Mouse (Mus musculus) heart, embryonic 16.5 days (tissue): ENCODE measurements around the gene Tardbp. TPM values are rescaled to one million over a fixed set of nuclear protein-coding genes. Genes with fewer than 3 reads are reported as not detected.

ENCODE experiments used
- ATAC-seq: fragments of 200-750 bp; cut with Nextera tagmentation; replicated peaks from 2 replicates; pipeline ENCODE4 v1.8.0; 2017; ENCODE audit warnings: moderate number of reproducible peaks; ENCODE audit not compliant: insufficient read depth, low FRiP score; ENCODE audit errors: extremely low read depth
- H3K27ac ChIP-seq: fragments of 300-500 bp; sonication (generic); 2 replicates; pipeline ENCODE4 v1.5.1; 2014; ENCODE audit warnings: mild to moderate bottlenecking, low read length, control low read depth, moderate library complexity
- H3K27me3 ChIP-seq: fragments of 300-500 bp; sonication (generic); 2 replicates; pipeline ENCODE4 v1.6.1; 2014; ENCODE audit warnings: low read length, mixed read lengths; ENCODE audit not compliant: control insufficient read depth, insufficient read depth
- H3K36me3 ChIP-seq: fragments of 300-500 bp; sonication (generic); 2 replicates; pipeline ENCODE4 v1.6.1; 2014; ENCODE audit not compliant: control insufficient read depth, insufficient read depth
- H3K4me1 ChIP-seq: fragments of 300-500 bp; sonication (generic); 2 replicates; pipeline ENCODE4 v1.6.1; 2014; ENCODE audit warnings: low read length, mixed read lengths; ENCODE audit not compliant: control insufficient read depth, insufficient read depth
- H3K4me2 ChIP-seq: fragments of 300-500 bp; sonication (generic); 2 replicates; pipeline ENCODE4 v1.6.1; 2014; ENCODE audit warnings: low read depth, mild to moderate bottlenecking, control low read depth, low read length
- H3K4me3 ChIP-seq: fragments of 300-500 bp; sonication (generic); 2 replicates; pipeline ENCODE4 v1.5.1; 2014; ENCODE audit warnings: mild to moderate bottlenecking, control low read depth, low read length
- H3K9ac ChIP-seq: fragments of 300-500 bp; sonication (generic); 2 replicates; pipeline ENCODE4 v1.6.1; 2014; ENCODE audit warnings: low read length, control low read depth
- H3K9me3 ChIP-seq: fragments of 300-500 bp; sonication (generic); replicated peaks from 2 replicates; pipeline ENCODE4 v1.6.1; 2016; ENCODE audit warnings: low read length; ENCODE audit not compliant: control insufficient read depth
- WGBS: fragments of 180-500 bp; shearing (Covaris S2); extraction: QIAGEN DNeasy Blood & Tissue Kit; methylation state at CpG from one replicate; pipeline ENCODE4 v1.1.7; 2014; 5-methylcytosine and 5-hydroxymethylcytosine counted together
- polyA plus RNA-seq: library from polyadenylated mRNA; unstranded; fragments of >200 nt; fragmentation: Nextera tagmentation; extraction: Ambion mirVana; gene quantifications from 2 replicates; pipeline ENCODE4 v1.2.1, GENCODE M21; 2015

Tardbp gene
- 171 and 194 TPM in 2 replicates for polyA plus RNA-seq

DNA sequence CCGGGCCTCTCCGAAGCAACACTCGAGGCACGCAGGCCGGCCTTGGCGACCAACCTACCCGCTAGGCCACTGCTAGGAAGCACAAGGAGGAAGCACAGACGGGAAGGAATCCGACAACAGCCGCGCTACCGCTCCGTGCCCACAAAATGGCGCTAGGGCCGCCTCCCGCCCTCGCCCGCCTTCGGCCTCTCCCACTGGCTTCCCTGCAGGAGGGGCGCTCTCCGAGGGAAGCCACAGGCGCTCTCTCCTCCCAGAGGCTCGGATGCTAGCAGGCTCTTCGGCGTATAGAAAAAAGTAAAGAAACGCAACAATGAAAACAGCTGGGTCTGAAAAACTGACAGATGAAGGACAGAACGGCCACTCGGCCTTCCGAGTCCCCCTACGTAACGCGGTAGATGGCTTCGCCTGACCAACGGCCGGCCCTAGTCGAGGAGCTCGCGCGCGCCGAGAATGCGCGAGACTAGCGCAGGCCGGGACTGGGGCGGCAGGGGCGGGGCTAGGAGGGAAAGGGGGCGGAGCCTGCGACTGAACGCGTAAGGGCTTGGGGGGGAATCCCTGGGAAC is at the start of gene Tardbp:
Tardbp (minus strand) TSS at position 397 of the 563 bp plus-strand sequence.
- peak within 1 kb of the TSS; percentile 100 for H3K9ac ChIP-seq
- peak; percentile 95 for ATAC-seq
- peak within 1 kb of the TSS; percentile 99 for H3K4me3 ChIP-seq
- H3K27me3 ChIP-seq, result no peaks in the 10 kb centered on the region
- peak within 1 kb of the TSS; percentile 97 for H3K27ac ChIP-seq
- no peaks in the 10 kb centered on the region for H3K9me3 ChIP-seq
- H3K36me3 ChIP-seq, result peaks cover 33% of the 10 kb centered on the region
- peak within 1 kb of the TSS; percentile 74 for H3K4me2 ChIP-seq
- peaks cover 23% of the 10 kb centered on the region for H3K4me1 ChIP-seq
- under 1% methylated on average over 51 of the region's 51 CpGs for WGBS

DNA sequence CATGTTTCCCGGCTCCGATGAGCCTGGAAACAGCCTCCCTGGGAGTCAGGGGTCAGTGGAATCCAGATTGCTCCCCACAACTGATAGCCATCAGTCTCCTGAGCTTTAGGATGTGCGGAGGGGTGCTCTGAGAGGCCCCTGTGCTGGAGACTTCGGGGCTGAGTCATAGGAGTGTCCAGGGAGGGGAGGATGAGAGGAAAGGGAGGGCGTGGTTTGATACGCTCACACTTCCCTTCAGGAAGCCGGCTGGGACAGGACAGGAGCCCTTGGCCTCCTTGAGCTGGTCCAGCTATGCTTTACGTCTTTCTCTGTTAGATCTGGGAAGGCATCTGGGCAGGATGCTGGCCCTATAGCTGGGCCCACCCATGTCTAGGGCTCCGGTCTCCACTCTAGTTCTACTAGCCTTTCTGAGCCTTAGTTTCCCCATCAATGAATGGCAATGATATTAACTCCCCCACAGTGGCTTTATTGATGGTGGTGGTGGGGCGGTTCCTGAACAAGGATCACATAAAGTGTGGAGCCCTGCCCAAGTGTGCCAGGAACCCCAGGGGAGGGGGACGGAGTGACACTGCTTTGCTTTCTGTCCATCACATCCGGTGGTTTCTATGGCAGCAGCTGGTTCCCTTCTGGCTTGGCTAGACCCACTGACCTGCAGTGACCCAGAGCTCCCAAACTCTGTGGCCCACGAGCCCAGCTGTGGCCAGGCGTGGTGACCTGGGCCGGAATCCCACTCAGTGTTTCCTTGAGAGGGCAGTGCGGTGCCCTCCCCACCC is 49.6 kb upstream of the Tardbp start:
- no peak overlapping the region for H3K4me3 ChIP-seq
- 0 out of 2 replicates have a peak overlapping the region, but pooled peaks have one; percentile 26 for H3K4me2 ChIP-seq
- peak; percentile 76 for ATAC-seq
- H3K36me3 ChIP-seq, result no peaks in the 10 kb centered on the region
- H3K9me3 ChIP-seq, result no peaks in the 10 kb centered on the region
- H3K27me3 ChIP-seq, result no peaks in the 10 kb centered on the region
- peak overlapping the region; percentile 58 for H3K27ac ChIP-seq
- H3K9ac ChIP-seq, result peak overlapping the region; percentile 35; the same call in 1 of the 2 replicates
- H3K4me1 ChIP-seq, result peaks cover 23% of the 10 kb centered on the region
- WGBS, result 47% methylated on average over 16 of the region's 16 CpGs

DNA sequence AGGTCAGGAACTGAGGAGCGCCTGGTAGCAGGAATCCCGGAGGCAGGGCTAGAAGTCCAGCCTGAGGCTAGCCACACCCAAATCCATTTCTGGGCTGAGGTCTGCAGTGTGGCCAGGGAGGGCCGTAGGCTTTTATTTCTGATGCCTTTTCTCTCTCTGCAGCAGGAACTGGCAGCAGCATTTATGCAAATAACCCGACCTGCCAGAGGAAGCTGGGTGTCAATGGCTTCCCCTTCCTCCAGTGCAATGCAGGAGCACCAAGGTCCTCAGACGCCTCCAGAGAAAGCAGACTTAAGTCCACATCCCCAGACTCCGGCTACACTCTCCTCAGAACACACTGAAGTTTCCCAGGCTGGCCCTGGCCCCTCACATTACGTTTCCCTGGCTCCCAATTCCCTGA is 48.2 kb upstream of the Tardbp start:
- Histone ChIP-seq H3K36me3 (no peaks in the 10 kb centered on the region), H3K27ac (no peak overlapping the region), H3K4me1 (peaks cover 30% of the 10 kb centered on the region), H3K4me3 (no peak overlapping the region), H3K4me2 (no peak overlapping the region), H3K9ac (no peak overlapping the region), H3K27me3 (no peaks in the 10 kb centered on the region), H3K9me3 (no peaks in the 10 kb centered on the region)
- ATAC-seq, result no peak
- WGBS, result 48% methylated on average over 7 of the region's 7 CpGs

DNA sequence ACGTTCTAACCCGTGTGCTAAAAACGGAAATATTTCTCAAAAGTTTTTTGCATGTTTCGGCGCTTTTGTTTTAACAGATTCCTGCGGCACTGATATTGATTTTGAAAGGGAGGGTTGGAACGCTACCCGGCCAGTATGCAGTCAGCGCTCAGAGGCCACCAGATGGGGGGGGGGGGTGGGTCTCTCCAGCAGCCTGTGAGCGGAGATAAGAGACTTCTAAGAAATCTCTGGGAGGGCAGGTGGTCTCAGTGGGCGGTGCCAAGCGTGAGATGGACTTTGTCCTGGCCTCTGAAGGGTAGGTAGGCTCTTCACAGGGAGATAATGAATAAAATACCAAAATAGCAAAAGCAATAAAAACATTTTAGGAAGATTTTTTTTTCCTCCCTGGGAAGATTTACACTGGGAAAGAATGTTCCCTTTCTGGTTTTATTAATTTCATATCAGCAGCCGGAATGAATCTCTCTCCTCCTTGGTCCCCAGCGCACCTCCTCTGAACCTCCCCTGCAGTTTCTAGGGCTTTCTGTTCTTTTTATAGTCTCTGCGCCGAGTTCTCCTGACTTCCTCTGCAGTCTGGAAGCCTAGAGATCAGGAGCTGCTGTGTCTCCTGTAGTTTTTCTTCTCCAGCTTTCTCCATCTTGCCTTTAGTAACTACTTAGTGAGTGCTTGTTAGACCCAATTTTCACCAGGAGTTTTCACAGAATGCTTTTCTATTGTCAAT is 44.6 kb upstream of the Tardbp start:
- H3K36me3 ChIP-seq, result no peaks in the 10 kb centered on the region
- ATAC-seq, result no peak
- H3K9me3 ChIP-seq, result no peaks in the 10 kb centered on the region
- WGBS, result 10% methylated on average over 16 of the region's 16 CpGs
- peak overlapping the region; percentile 56 for H3K4me2 ChIP-seq
- no peaks in the 10 kb centered on the region for H3K27me3 ChIP-seq
- peak overlapping the region; percentile 53; the same call in 1 of the 2 replicates for H3K9ac ChIP-seq
- H3K4me1 ChIP-seq, result peaks cover 37% of the 10 kb centered on the region
- peak overlapping the region; percentile 30; the same call in 1 of the 2 replicates for H3K27ac ChIP-seq
- H3K4me3 ChIP-seq, result no peak overlapping the region; the same call in 1 of the 2 replicates

DNA sequence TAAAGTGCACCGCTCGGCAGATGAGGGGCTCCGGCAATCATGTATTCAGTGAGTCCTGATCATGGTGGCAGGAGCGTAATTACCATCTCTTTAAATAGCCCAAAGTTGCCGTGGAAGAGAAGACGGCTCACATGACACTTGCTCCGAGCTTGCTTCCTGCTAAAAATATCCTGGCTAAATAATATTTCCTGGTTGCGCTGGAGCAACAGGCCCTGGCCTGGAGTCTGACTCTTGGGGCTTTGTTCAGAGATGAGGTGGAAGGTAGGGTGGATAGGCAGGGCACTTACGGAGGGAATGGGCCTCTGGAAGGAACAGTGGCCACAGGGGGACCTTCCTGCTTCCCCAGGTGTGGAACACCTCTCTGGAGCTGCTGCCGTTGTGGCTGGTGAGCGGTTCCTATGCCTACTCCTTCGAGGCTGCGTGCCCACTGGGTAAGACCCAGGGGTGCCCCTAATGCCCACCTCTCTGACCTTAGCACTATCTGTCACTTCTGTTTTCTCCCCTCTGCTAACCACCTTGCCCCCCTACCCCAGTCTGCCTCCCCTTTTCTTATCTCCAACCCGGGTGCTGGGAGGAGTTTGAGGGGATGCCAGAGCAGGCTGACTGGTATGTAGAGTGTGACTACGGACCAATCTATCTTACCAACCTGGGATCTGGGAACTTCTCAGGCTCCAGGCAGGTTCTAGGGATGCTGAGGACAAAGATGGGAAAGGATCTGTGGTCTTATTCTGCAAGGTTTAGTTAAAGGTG is 40.4 kb upstream of the Tardbp start:
- Histone ChIP-seq H3K4me1 (peaks cover 38% of the 10 kb centered on the region), H3K9ac (peak overlapping the region; percentile 70), H3K4me2 (peak overlapping the region; percentile 56), H3K4me3 (peak overlapping the region; percentile 44), H3K27ac (peak overlapping the region; percentile 93), H3K27me3 (no peaks in the 10 kb centered on the region), H3K36me3 (no peaks in the 10 kb centered on the region), H3K9me3 (no peaks in the 10 kb centered on the region)
- peak; percentile 74 for ATAC-seq
- WGBS, result 49% methylated on average over 15 of the region's 15 CpGs

DNA sequence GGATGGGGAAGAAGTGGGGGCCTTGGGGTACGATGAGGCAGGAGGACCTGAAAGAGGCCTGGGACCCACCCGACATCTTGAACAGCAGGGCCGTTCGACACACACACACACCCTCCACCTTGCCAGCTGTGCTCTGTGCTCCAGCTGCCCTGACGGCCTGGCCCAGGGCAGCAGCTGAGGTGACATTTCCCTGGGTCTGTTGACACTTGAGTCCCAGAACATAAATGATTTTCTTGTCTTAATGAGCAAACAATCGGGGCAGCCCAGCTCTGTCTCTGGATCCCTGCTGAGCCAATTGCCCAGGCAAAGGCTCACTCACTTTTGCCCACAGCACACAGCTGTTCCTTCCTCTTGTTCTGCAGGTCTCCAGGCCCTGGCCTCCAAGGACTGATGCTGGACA is 37.2 kb upstream of the Tardbp start:
- H3K4me2 ChIP-seq, result no peak overlapping the region
- no peak overlapping the region for H3K4me3 ChIP-seq
- H3K9me3 ChIP-seq, result no peaks in the 10 kb centered on the region
- no peaks in the 10 kb centered on the region for H3K27me3 ChIP-seq
- H3K36me3 ChIP-seq, result no peaks in the 10 kb centered on the region
- H3K4me1 ChIP-seq, result peaks cover 29% of the 10 kb centered on the region
- H3K27ac ChIP-seq, result no peak overlapping the region
- ATAC-seq, result no peak
- WGBS, result 73% methylated on average over 6 of the region's 6 CpGs
- H3K9ac ChIP-seq, result no peak overlapping the region

DNA sequence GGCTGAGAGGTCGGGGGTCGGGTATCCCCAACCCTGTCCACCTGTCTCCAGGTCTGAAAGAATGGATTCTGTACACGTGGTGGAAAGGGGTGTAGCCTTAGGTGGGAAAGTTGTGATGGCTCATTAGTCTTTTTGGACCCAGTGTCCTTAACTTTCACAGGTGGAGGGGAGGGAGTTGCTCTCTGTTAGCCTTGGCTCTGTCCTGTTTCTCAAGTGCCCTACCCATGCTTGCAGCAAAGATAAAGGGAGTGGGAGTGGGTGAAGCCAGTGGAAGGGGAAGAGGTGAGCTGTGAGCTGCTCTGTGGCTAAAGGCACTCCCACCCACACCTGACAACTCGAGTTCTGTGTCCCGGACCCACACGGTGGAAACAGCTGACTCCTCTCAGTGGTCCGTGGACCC is 36.5 kb upstream of the Tardbp start:
- Histone ChIP-seq H3K9ac (no peak overlapping the region), H3K27me3 (no peaks in the 10 kb centered on the region), H3K4me1 (peaks cover 26% of the 10 kb centered on the region), H3K36me3 (no peaks in the 10 kb centered on the region), H3K4me3 (no peak overlapping the region), H3K9me3 (no peaks in the 10 kb centered on the region), H3K27ac (no peak overlapping the region), H3K4me2 (no peak overlapping the region)
- 62% methylated on average over 7 of the region's 7 CpGs for WGBS
- ATAC-seq, result no peak

DNA sequence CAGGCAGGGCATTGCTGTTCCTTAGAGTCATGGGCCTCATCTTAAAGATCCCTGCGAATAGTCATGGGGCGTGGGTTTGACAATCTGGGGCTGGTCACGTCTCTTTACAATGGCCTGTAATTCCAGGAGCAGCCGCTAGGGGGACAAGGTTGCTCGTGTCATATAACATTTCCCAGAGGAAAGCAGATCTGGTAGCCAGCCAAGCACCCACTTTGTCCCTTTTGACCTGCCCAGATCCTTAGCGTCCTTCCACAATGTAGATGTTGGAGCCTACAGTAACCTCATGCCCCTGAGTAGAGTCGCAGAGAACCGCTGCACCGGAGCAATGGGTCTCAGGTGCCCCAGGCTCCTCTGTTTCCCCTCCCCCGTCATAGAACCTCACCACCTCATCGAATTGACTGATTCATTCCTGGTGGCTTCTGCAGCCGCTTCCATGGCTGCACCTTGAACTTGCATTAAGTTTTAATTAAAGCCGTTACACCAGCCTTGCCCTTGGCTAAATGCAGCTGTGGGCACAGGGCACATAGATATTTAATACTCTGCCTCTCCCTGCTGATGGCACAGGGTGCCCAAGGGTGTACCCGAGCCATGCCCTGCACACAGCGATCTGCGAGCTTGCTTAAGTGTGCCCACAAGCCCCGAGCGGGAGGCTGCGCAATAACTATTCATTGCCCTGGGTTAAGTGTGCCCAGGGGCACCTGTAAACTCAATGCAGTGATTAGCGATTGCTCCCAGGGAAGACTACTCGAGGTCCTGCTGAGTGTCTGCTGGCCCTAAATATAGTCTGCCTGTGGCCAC is 35.5 kb upstream of the Tardbp start:
- Histone ChIP-seq H3K36me3 (no peaks in the 10 kb centered on the region), H3K9ac (peak overlapping the region; percentile 51), H3K27ac (peak overlapping the region; percentile 4; the same call in 1 of the 2 replicates), H3K4me1 (peaks cover 18% of the 10 kb centered on the region), H3K9me3 (no peaks in the 10 kb centered on the region), H3K4me3 (peak overlapping the region; percentile 2; the same call in 1 of the 2 replicates), H3K4me2 (peak overlapping the region; percentile 42), H3K27me3 (no peaks in the 10 kb centered on the region)
- 28% methylated on average over 21 of the region's 21 CpGs for WGBS
- peak; percentile 9; the same call in 1 of the 2 replicates for ATAC-seq
